Comparison of ENCODE assay signal across 8 mouse cellular contexts in genomic region chr9:32409060-32409961, GRCm38 (mm10). TPM values are rescaled to one million over a fixed set of nuclear protein-coding genes. Genes with fewer than 3 reads are reported as not detected.
A peak's percentile ranks its signal among the peaks of the same experiment; 100 is the strongest.
DNase-seq lines count a peak whose midpoint lies in the region; ATAC-seq and TF ChIP-seq lines count a peak whose summit lies in the region.

No protein-coding gene starts in this region.

- no peak for TF ChIP-seq CTCF in midbrain, postnatal 0 days (IDR thresholded peaks at IDR 0.05)

- intact Hi-C loops in heart, postnatal 25 days (cut with DNase I): loop anchor here (5.0 kb wide), 2 partner anchors 43 to 533 kb away; no protein-coding TSS in a partner anchor

- H3K27ac ChIP-seq in heart, embryonic 14.5 days (replicated peaks in 1 of 2; ENCODE audit: control insufficient read depth in 1 of 2, insufficient read depth in 1 of 2, low read depth in 2 of 2, low read length in 2 of 2): no peak overlapping the region
- H3K27ac ChIP-seq in limb, embryonic 10.5 days: peak overlapping the region; percentile 99
- no peak overlapping the region for H3K27ac ChIP-seq in midbrain, postnatal 0 days (ENCODE audit: low read depth, low read length)

- peak overlapping the region; percentile 98 for H3K4me2 ChIP-seq in heart, embryonic 14.5 days (ENCODE audit: low read length)
- peak overlapping the region; percentile 93 for H3K4me2 ChIP-seq in midbrain, postnatal 0 days (ENCODE audit: low read depth, low read length, poor library complexity, severe bottlenecking)

- DNase-seq in heart, adult 11 months: peak; percentile 92
- DNase-seq in heart, postnatal 25 days (ENCODE audit: low spot score): no peak
- peak; percentile 68 for DNase-seq in embryo, embryonic 10 days (ENCODE audit: low spot score)
- peak; percentile 87 for DNase-seq in limb, embryonic 10.5 days (ENCODE audit: low spot score)
- no peak for DNase-seq in midbrain, postnatal 0 days (ENCODE audit: low spot score)
- no peak for DNase-seq in urinary bladder, postnatal 25 days (ENCODE audit: low spot score)
- no peak for DNase-seq in spleen, adult 12 weeks (ENCODE audit: low spot score)

- peak overlapping the region; percentile 74 for H3K9ac ChIP-seq in heart, embryonic 14.5 days (ENCODE audit: low read length)
- H3K9ac ChIP-seq in midbrain, postnatal 0 days (replicated peaks; ENCODE audit: low read length, poor library complexity, severe bottlenecking): peak overlapping the region; percentile 63; the same call in 1 of the 2 replicates

- peak overlapping the region; percentile 55 to 60 for H3K4me3 ChIP-seq in heart, embryonic 14.5 days (ENCODE audit: control insufficient read depth in 1 of 2, insufficient read depth in 1 of 2, low read depth in 1 of 2, low read length in 2 of 2)
- peak overlapping the region; percentile 69 for H3K4me3 ChIP-seq in limb, embryonic 10.5 days
- H3K4me3 ChIP-seq in midbrain, postnatal 0 days (ENCODE audit: low read depth, low read length): peak overlapping the region; percentile 44

- no peak for ATAC-seq in heart, embryonic 14.5 days (ENCODE audit: insufficient number of reproducible peaks, insufficient read depth, low FRiP score, low read depth)
- 0 out of 2 replicates have a peak, but pooled peaks have one; percentile 25 for ATAC-seq in midbrain, postnatal 0 days (ENCODE audit: low FRiP score)

- no peaks in the 10 kb centered on the region for H3K9me3 ChIP-seq in heart, embryonic 14.5 days (ENCODE audit: control insufficient read depth, low read length)
- H3K9me3 ChIP-seq in limb, embryonic 10.5 days (replicated peaks): no peaks in the 10 kb centered on the region
- no peaks in the 10 kb centered on the region for H3K9me3 ChIP-seq in midbrain, postnatal 0 days (ENCODE audit: low read length)

- H3K27me3 ChIP-seq in heart, embryonic 14.5 days (ENCODE audit: control insufficient read depth, insufficient read depth, low read length): peaks cover 11% of the 10 kb centered on the region
- peaks cover 5% of the 10 kb centered on the region; the same call in 1 of the 2 replicates for H3K27me3 ChIP-seq in limb, embryonic 10.5 days (ENCODE audit: low read depth, poor library complexity, severe bottlenecking)
- H3K27me3 ChIP-seq in midbrain, postnatal 0 days (ENCODE audit: insufficient read depth, low read length): peaks cover 13% of the 10 kb centered on the region; the same call in 1 of the 2 replicates

- H3K4me1 ChIP-seq in heart, embryonic 14.5 days (ENCODE audit: control insufficient read depth in 2 of 2, insufficient read depth in 2 of 2, low read length in 2 of 2): peaks cover 3 to 8% of the 10 kb centered on the region in 2 experiments; a peak in 2 of 4 replicates
- peaks cover 45% of the 10 kb centered on the region for H3K4me1 ChIP-seq in limb, embryonic 10.5 days
- H3K4me1 ChIP-seq in midbrain, postnatal 0 days (ENCODE audit: insufficient read depth, low read length): no peaks in the 10 kb centered on the region; the same call in 1 of the 2 replicates

- H3K36me3 ChIP-seq in heart, embryonic 14.5 days (ENCODE audit: control insufficient read depth, insufficient read depth, low read length): no peaks in the 10 kb centered on the region
- H3K36me3 ChIP-seq in limb, embryonic 10.5 days: no peaks in the 10 kb centered on the region
- no peaks in the 10 kb centered on the region for H3K36me3 ChIP-seq in midbrain, postnatal 0 days (ENCODE audit: insufficient read depth, low read length)

- 3% methylated on average over 47 of the region's 47 CpGs for WGBS in heart, embryonic 14.5 days
- WGBS in limb, embryonic 10.5 days: under 1% methylated on average over 47 of the region's 47 CpGs
- WGBS in midbrain, postnatal 0 days: 2% methylated on average over 47 of the region's 47 CpGs

RNA-seq across cellular contexts. Expression of gene Kcnj1, which starts 37.0 kb away (rescaled TPM):
- not detected for total RNA-seq in heart, postnatal 25 days (2021)
- polyA plus RNA-seq in heart, embryonic 14.5 days (2014; fragmentation: Nextera tagmentation; extraction: Ambion mirVana): not detected in 2 replicates
- not detected in 2 replicates for polyA plus RNA-seq in limb, embryonic 10.5 days (2016; fragmentation: Nextera tagmentation; extraction: Ambion mirVana)
- not detected in 2 replicates for total RNA-seq in midbrain, postnatal 0 days (2014; rRNA removed)
- polyA plus RNA-seq in midbrain, postnatal 0 days (2015; fragmentation: Nextera tagmentation; extraction: Ambion mirVana): not detected in 2 replicates

Comparison
In these comparisons a context has a peak if more than half of its experiments do, and no peak if none do; other contexts are left out.
1. DNase-seq: peak in heart, adult 11 months (single experiment), embryo, embryonic 10 days (single experiment) and limb, embryonic 10.5 days (single experiment); none in heart, postnatal 25 days (single experiment), midbrain, postnatal 0 days (single experiment), urinary bladder, postnatal 25 days (single experiment) and spleen, adult 12 weeks (single experiment).
2. Peak in every context shown above with its lines, with median percentiles within 50 percentile points of each other: H3K4me3 ChIP-seq.